Mouse (Mus musculus): Measurements from ENCODE around the gene Mbd3.
A peak's percentile ranks its signal among the peaks of the same experiment; 100 is the strongest.

DNA sequence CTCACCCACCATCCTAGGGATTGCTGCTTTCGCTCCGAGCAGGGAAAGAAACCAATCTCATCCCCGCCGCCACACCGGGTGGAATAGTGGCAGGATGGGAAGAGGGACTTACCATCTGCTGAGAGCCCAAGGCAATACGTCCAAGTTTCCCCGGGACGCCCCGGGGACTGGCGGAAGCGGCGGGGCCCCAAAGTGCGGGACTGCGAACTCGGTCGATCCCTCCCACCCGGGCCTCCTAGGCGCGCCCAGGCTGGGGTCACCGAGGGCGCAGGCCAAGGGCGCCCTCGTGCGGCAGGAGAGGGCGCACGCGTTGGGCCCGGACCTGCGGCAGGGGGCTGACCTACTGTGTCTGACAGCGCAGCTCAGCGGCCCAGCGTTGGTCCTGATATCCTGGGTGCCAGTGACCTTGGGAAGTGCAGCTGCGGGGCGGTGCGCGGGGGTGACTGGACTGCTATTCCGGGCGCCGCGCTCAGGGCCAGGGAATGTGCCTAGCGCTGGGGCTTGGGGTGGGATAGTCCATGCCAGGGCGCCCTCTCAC, 51.0 kb downstream of the Mbd3 start, which contains the start of gene Adamtsl5:
- TF ChIP-seq CTCF (IDR thresholded peaks at IDR 0.05; ENCODE audit: extremely low read depth, insufficient read length, insufficient replicate concordance, low read depth, low read length) (peak; percentile 76), POLR2A (IDR thresholded peaks at IDR 0.05; ENCODE audit: low read depth, low read length) (peak; percentile 51; the same call in 1 of the 2 replicates)
